Mouse (Mus musculus) embryonic fibroblast, embryonic 13.5 days (primary cell): ENCODE measurements around the gene Ttll5. TPM values are rescaled to one million over a fixed set of nuclear protein-coding genes. Genes with fewer than 3 reads are reported as not detected.
A peak's percentile ranks its signal among the peaks of the same experiment; 100 is the strongest.

Experiments used
- H3K27ac ChIP-seq: 2 replicates; pipeline ENCODE4 v1.5.1; 2012; ENCODE audit warnings: low read length, control low read depth, inconsistent platforms; ENCODE audit not compliant: insufficient read depth
- H3K4me1 ChIP-seq: 2 replicates; pipeline ENCODE4 v1.6.1; 2011; ENCODE audit warnings: low read length; ENCODE audit not compliant: control insufficient read depth, insufficient read depth
- H3K4me3 ChIP-seq: 2 replicates; pipeline ENCODE4 v1.5.1; 2011; ENCODE audit warnings: mild to moderate bottlenecking, control low read depth, low read length; ENCODE audit not compliant: insufficient read depth
- CTCF ChIP-seq: IDR thresholded peaks from 2 replicates; pipeline ENCODE4 v1.5.1; 2011; ENCODE audit warnings: mild to moderate bottlenecking, control low read depth, low read length, moderate library complexity, borderline replicate concordance; ENCODE audit not compliant: insufficient read depth
- POLR2A ChIP-seq: IDR thresholded peaks from 2 replicates; pipeline ENCODE4 v1.6.1; 2011; ENCODE audit warnings: low read depth, mild to moderate bottlenecking, control low read depth, low read length, moderate library complexity
- polyA plus RNA-seq: library from polyadenylated mRNA; stranded (reverse); fragments of >200 nt; gene quantifications from 2 replicates; pipeline ENCODE4 v1.2.4, GENCODE M21; 2011; ENCODE audit warnings: low read depth; ENCODE audit not compliant: missing spikeins, insufficient read length

The Ttll5 gene
- polyA plus RNA-seq, 1 experiment, result 23.0 TPM

GRCm38 (mm10) chr12:85959822-85960501 is 135.5 kb downstream of the Ttll5 start:
- Histone ChIP-seq H3K4me1 (peaks cover 27% of the 10 kb centered on the region), H3K27ac (peak overlapping the region; percentile 94), H3K4me3 (0 out of 2 replicates have a peak overlapping the region, but pooled peaks have one; percentile 2)
- TF ChIP-seq CTCF, result no peak
- TF ChIP-seq POLR2A, result peak; percentile 36; the same call in 1 of the 2 replicates

DNA sequence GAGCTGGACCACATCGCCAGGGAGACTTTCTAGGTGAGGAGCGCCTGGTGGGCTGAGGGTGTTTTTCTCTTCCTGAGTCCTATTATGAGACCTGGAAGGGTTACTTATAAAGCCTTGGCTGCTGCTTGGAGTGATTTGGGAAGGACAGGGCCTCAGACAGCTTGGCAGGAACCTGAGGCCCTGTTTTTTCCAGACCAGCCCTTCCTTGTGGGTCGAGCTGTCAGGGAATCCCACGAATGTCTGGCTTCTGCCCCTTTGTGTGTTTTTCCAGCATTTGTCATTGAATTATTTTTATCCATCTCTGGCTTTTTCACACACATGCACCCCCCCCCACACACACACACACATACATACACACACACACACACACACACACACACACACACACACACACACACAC is 136.2 kb downstream of the Ttll5 start:
- Histone ChIP-seq H3K4me1 (peaks cover 25% of the 10 kb centered on the region), H3K4me3 (peak overlapping the region; percentile 2; the same call in 1 of the 2 replicates), H3K27ac (peak overlapping the region; percentile 94)
- no peak for TF ChIP-seq POLR2A
- TF ChIP-seq CTCF, result no peak

DNA sequence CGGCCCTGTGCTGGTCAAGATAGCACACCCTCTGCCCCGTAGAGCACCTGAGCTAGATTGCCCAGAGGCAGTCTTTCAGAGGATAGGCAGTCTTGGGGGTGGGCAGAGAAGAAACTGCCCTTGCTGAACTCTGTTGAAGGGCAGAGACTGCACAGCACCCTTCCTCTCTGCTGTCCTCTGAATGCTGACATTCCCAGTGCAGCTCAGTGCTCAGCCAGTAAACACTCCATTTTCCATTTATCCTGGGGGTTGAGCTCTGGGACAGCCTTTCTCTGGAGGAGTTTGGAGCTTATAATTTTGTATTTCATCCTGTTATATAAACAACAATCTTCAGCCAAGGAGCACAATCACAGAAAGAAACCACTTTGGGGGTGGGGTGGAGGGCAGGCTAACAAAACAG is 138.7 kb downstream of the Ttll5 start:
- Histone ChIP-seq H3K4me3 (no peak overlapping the region), H3K27ac (no peak overlapping the region), H3K4me1 (peaks cover 14% of the 10 kb centered on the region)
- TF ChIP-seq CTCF (no peak), POLR2A (no peak)

DNA sequence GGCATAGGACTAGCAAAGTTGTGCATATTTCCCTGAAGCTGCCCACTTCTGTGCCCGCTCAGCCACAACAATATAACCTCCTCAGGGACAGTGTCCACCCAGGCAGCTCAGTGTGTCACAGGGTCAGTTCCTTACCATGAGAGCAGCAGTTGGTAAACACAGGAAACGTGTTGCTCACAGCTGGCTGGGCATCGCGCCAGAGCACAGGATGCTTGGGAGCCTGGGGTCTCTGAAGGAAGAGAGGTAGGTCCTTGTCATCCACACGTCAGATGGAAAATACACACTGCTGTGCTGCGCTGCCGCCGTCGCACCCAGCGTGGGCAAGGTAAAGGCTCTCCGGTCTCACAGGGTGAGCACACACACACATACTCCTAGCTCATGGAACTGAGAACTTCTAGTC is 139.2 kb downstream of the Ttll5 start:
- H3K4me1 ChIP-seq, result peaks cover 11% of the 10 kb centered on the region
- no peak for TF ChIP-seq CTCF
- no peak for TF ChIP-seq POLR2A

GRCm38 (mm10) chr12:85964436-85964835 is 140.0 kb downstream of the Ttll5 start:
- Histone ChIP-seq H3K4me3 (no peak overlapping the region), H3K27ac (no peak overlapping the region), H3K4me1 (peaks cover 5% of the 10 kb centered on the region; the same call in 1 of the 2 replicates)
- TF ChIP-seq CTCF (no peak), POLR2A (no peak)

More for the DNA sequence above, 139.2 kb downstream of the Ttll5 start:
- Histone ChIP-seq H3K4me3 (no peak overlapping the region), H3K27ac (no peak overlapping the region)

- no peak overlapping the region for H3K4me3 ChIP-seq
- no peak overlapping the region for H3K27ac ChIP-seq
- peaks cover 4% of the 10 kb centered on the region for H3K4me1 ChIP-seq
- no peak for TF ChIP-seq CTCF
- no peak for TF ChIP-seq POLR2A
These were observed 143.4 kb downstream of the Ttll5 start for GRCm38 (mm10) chr12:85967812-85968211.

DNA sequence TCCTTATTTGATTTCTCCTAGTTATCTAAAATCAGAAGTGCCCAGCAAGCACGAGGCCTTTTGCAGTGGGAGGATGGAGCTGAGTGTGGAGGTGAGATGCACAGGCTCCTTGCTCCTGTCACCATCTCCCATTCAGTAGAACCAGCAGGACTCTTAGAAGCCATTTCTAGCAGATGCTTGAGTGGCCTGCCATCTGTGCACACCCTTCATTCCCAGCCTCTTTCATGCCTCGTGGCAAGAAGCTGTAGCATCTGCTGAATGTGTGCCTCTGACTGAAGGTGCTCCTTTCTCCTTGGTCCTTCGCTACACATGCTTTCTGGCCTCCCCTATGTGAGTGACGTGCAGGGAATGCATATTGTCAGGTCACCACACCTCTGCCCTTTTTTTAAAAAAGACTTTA is 143.9 kb downstream of the Ttll5 start:
- no peak overlapping the region for H3K4me3 ChIP-seq
- TF ChIP-seq CTCF (no peak), POLR2A (no peak)
- peaks cover 4% of the 10 kb centered on the region for H3K4me1 ChIP-seq
- no peak overlapping the region for H3K27ac ChIP-seq

GRCm38 (mm10) chr12:85969571-85969970 is 145.1 kb downstream of the Ttll5 start:
- Histone ChIP-seq H3K27ac (no peak overlapping the region), H3K4me3 (no peak overlapping the region), H3K4me1 (peaks cover 4% of the 10 kb centered on the region)
- TF ChIP-seq POLR2A, result no peak
- TF ChIP-seq CTCF, result no peak

GRCm38 (mm10) chr12:85970191-85970590 is 145.7 kb downstream of the Ttll5 start:
- no peak for TF ChIP-seq POLR2A
- H3K4me3 ChIP-seq, result no peak overlapping the region
- H3K27ac ChIP-seq, result no peak overlapping the region
- H3K4me1 ChIP-seq, result peaks cover 4% of the 10 kb centered on the region

- TF ChIP-seq POLR2A (no peak), CTCF (no peak)
- Histone ChIP-seq H3K27ac (no peak overlapping the region), H3K4me1 (peaks cover 4% of the 10 kb centered on the region), H3K4me3 (no peak overlapping the region)
These were observed 146.3 kb downstream of the Ttll5 start for GRCm38 (mm10) chr12:85970803-85971202.

- Histone ChIP-seq H3K27ac (no peak overlapping the region), H3K4me3 (no peak overlapping the region), H3K4me1 (peaks cover 4% of the 10 kb centered on the region)
- TF ChIP-seq POLR2A (no peak), CTCF (no peak)
These were observed 147.2 kb downstream of the Ttll5 start for GRCm38 (mm10) chr12:85971655-85972054.
